Mouse (Mus musculus): ENCODE measurements around the gene Tspyl4. TPM values are rescaled to one million over a fixed set of nuclear protein-coding genes. Genes with fewer than 3 reads are reported as not detected.
A peak's percentile ranks its signal among the peaks of the same experiment; 100 is the strongest.

The Tspyl4 gene
- total RNA-seq, 2 experiments from 2014 or later, result 2.3 to 2.5 TPM

DNA sequence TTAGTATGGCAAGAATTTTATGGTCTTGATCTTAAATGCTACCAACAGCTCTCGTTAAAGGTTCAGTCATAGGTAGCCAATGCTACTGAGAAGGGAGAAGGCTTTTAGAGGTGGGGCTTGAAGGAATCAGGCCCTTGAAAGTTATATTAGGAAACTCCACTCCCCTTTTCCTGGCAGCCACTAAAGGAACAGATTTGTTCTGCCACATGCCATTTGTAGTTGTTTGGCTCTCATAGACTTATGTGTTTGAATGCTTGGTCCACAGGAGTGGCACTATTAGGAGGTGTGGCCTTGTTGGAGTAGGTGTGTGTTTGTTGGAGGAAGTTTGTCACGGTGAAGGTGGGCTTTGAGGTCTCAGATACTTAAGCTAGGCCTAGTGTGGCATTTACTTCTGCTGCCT lies 23.6 kb downstream of the Tspyl4 start:
- DNase-seq, result no peak

DNA sequence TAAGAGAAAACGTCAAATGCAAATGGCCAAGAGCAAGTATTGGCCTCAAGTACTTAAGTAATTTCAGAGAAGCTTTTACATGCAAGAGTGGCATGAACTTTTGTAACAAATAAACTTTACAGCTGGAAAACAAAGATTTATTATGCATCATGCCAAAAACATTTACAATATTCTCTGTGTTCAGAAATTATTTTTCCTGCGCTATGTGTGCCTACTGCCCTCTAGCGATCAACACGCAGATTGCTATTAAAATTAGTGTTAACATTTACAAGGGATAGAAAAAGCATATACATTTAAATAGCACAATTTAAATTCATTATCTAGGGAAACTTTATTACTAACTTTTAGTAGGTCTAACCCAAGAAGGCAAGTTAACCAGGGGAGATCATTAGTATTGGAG lies 29.5 kb downstream of the Tspyl4 start:
- DNase-seq, result no peak

DNA sequence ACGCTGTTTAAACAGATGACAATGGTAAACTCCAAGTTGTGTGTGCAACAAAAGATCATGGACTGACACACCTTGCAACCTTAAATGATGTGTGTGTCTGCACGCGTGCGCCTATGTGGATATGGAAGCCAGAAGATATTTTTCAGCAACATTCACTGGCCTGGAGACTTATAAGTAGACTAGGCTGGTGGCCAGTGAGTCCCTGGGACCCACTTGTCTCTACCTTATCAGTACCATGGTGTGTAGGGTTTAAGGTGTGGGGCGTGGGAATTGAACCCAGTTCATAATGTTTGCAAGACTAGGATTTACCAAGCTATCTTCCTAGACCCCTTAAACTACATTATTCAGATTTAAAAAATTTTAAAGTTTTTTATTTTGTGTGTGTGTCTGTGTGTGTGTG lies 29.9 kb downstream of the Tspyl4 start:
- no peak for DNase-seq

DNA sequence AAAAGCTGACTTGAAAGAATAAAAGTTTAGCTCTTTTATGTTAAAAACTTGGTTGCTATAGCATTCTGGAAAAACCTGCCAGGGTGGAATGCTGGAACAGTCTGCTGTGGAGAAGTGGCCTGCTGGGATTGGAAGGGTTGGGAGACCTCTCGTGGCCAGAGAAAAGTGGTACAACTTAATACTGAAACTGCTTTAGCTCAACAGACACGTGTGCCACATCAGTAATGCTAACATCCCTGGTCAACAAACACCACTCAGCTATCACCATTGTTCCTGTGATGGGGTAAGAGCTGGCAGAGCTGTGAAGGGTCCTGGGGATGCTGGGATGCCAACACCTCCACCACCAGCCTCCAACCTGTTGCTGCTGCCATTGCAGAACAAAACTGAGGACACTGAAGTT lies 31.1 kb downstream of the Tspyl4 start:
- DNase-seq, result peak; percentile 15

DNA sequence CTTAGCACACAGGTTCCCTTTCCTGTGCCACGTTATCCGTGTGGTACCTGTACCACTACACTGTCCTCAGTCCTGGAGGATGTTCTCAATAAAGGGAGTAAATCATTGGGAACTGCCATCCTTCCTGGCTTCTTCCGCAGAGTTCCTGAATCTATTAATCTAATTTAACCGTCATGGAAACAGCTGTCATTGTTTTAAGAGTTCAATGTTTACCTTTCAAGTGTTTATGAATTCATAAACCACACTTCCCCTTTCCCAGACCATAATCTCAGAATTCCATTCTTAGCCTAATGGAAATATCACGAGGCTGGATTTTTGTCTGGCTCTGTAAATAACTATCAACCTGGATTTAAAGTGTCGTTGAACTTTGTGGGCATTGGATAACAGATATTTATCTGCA lies 43.8 kb downstream of the Tspyl4 start:
- DNase-seq, result no peak

DNA sequence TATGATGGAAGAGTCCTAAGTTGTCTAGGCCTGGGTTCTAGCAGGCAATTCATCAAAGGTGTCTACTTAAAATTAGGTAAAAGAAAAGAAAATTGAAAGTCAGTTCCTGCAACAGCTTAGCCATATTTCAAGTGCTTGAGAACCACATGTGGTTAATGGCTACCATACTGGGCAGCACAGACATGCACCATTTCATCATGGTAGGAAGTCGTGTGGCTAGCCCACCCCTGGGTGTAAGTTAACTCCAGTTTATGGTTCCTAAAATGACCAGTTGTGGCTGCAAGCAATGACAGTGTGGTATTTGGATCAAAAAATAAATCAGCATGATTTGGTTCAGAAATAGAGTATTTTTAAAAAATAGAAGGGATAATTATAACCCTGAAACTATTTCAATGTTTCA lies 44.6 kb downstream of the Tspyl4 start:
- DNase-seq, result no peak

Other genes with a start within 250 kb of the Tspyl4 start
- 1 to 10 TPM in 1 of 2 experiments, under 1 TPM in 1; 0.88 to 1.1 TPM for gene Calhm5, start 200.9 kb upstream of the Tspyl4 start, total RNA-seq (2021)
- under 1 TPM in 1 of 2 experiments, not detected in 1; 0.45 TPM for gene Calhm6, start 169.5 kb upstream of the Tspyl4 start, total RNA-seq (2021)
- gene Dse, start 89.7 kb upstream of the Tspyl4 start, total RNA-seq (2021), result 10 to 100 TPM; 12.6 to 16.7 TPM
- gene Tspyl1, start 15.3 kb upstream of the Tspyl4 start, total RNA-seq (2021), result 10 to 100 TPM; 42.4 to 46.2 TPM
- 1 to 10 TPM in 1 of 2 experiments, not detected in 1; 4.7 TPM for gene Col10a1, start 92.5 kb downstream of the Tspyl4 start, total RNA-seq (2021)
- 1 to 10 TPM; 6.2 to 8.2 TPM for gene Nt5dc1, start 121.1 kb downstream of the Tspyl4 start, total RNA-seq (2021)
- 1 to 10 TPM; 2.7 to 3.0 TPM for gene Frk, start 186.0 kb downstream of the Tspyl4 start, total RNA-seq (2021)

Data from gastrocnemius, postnatal 10 days (tissue).